Mouse (Mus musculus): ENCODE measurements around the gene Itpkb. TPM values are rescaled to one million over a fixed set of nuclear protein-coding genes. Genes with fewer than 3 reads are reported as not detected.
A peak's percentile ranks its signal among the peaks of the same experiment; 100 is the strongest.

Itpkb gene
- total RNA-seq, 1 experiment from 2014 or later = 63.9 TPM

DNA sequence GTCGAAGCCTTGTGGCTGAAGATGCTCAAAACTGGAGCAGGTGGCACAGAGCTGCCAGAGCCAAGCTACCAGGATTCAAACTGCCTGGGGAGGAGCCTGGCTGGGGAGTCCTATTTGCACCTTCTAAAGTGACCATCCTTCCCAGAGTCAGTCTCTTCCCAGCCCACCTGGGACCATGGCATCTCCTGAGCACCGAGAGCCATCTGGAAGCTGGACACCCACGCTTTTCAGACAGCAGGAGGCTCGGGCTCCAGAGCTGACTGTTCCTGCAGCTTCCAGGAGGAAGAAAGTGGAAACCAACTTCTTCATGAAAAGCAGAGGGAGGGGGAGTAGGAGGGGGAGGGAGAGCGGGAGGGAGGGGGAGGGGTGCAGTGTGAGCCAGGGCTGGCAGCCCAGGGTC, 135.3 kb downstream of the Itpkb start:
- DNase-seq = no peak

DNA sequence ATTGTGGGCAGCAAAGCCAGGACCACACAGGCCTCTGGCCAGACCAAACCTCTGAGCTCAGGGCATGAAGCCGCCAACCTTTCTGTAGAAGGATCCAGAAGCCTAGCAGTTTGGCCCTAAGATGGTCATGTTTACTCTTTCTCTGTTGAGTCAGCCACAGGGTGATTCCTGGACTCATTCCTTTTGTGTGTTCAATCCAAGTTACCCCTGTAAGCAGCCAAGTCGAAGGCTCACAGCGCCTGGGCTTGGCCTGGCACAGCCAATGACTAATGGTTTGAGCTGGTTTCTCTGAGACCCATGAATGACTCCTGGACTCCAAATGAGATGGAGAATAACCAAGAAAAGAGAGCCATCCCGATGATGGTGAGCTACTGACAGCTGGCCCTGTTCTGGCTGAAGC, 137.7 kb downstream of the Itpkb start:
- no peak for DNase-seq

DNA sequence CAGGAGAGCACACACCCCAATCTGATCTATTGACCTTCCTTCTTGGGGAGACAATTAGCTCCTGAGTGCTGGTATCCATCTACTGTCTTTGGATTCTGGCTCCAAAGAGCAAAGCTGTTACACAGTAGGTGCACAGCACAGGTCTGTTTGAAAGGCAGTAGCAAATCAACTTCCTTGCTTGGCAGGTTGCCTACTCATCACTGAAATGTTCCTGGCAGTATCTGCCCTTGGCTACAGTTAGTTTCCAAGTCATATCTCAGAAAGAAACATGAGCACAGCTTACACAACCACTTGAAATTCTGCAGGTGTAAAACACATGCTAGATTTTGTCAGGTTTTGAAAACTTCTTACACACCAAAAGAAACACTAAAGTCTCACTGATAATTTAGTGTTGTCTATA, 143.3 kb downstream of the Itpkb start:
- DNase-seq = peak; percentile 43

Other genes with a start within 250 kb of the Itpkb start
- gene Coq8a, start 130.9 kb upstream of the Itpkb start, total RNA-seq (2021) = 830 and 1,043 TPM in 2 replicates
- gene Psen2, start 67.0 kb upstream of the Itpkb start, total RNA-seq (2021) = 26.6 and 30.4 TPM in 2 replicates
- gene Stum, start 153.0 kb downstream of the Itpkb start, total RNA-seq (2021) = 0.33 and 1.6 TPM in 2 replicates
- 92.8 TPM in 2 replicates for gene Parp1, start 238.4 kb downstream of the Itpkb start, total RNA-seq (2021)

All from adrenal gland, postnatal 14 days (tissue).